Mouse (Mus musculus): ENCODE measurements around the gene Bmp8b. TPM values are rescaled to one million over a fixed set of nuclear protein-coding genes. Genes with fewer than 3 reads are reported as not detected.

Gene Bmp8b
- 0.15 and 0.40 TPM in 2 replicates for polyA plus RNA-seq (2012; rRNA removed)

DNA sequence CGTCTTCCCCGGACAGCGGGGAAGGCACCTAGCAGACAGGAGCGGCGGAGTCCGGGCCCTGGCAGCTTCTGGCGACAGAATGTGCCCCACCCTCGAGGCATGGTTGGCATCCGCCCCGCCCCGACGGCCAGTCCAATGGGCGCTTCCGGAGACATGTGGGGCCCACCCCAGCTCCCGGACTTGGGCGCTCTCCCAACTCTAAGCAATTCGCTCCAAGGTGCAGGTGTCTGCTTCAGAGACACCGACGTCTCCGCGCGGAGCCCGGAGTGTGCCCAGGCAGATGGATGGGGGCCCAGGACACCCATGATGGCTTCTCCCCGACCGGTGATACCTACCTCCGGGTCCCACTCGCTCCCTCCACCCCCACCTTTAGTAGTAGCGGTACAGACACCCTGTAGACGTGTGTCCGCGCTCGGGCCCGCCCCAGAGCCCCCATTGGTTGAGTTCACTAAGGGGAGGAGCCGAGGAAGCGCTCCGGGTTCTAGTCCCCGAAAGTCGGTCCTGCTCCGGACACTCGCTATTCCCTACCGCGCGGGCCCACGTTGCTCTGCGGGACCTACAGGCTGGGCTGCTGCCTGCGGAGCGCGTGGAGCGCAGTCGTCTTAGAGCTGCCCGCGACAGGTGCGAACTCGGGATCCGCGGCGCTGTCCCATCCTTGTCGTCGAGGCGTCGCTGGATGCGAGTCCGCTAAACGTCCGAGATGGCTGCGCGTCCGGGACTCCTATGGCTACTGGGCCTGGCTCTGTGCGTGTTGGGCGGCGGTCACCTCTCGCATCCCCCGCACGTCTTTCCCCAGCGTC is at the start of gene Bmp8b:
Bmp8b (plus strand) TSS at position 515 of the 800 bp plus-strand sequence.
- TF ChIP-seq POLR2A (IDR thresholded peaks at IDR 0.05; ENCODE audit: extremely low read depth, insufficient read depth, low read length) (no peak), CTCF (IDR thresholded peaks at IDR 0.05; ENCODE audit: extremely low read depth, insufficient read depth, low read length) (no peak)
- Histone ChIP-seq H3K4me1 (ENCODE audit: control insufficient read depth, insufficient read depth, low read length) (no peaks in the 10 kb centered on the region), H3K27ac (ENCODE audit: insufficient read depth, low read length) (no peak within 1 kb of the TSS), H3K4me3 (ENCODE audit: insufficient read depth, low read length) (no peak within 1 kb of the TSS)

DNA sequence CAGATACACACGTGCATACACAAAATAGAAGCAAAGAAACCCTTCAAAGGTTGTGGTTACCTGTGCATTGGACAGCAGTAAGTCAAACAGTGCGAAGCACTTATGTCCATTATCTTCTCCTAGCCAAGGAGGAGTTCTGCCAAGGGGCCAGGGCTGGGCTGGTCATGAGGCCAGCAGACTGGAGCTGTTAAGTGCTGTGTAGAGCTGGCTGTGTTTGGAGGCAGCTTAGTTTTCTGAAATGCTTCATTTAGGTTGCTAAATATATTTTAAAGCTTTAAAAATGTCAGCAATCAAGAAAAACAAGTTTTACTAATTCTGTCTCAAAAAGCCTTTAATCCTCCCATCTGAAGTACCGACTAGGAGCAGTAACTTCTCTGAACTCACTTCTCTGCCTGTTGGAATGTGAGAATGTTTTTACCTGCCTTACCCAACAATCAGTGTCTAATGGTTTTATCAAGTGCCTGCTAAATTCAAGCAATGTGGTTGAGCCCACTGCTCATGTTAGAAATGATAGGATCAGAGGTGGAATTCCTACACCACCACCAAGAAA is 48.3 kb upstream of the Bmp8b start:
- no peak overlapping the region for H3K4me3 ChIP-seq (ENCODE audit: insufficient read depth, low read length)
- no peak overlapping the region for H3K27ac ChIP-seq (ENCODE audit: insufficient read depth, low read length)
- no peak for TF ChIP-seq POLR2A (IDR thresholded peaks at IDR 0.05; ENCODE audit: extremely low read depth, insufficient read depth, low read length)
- no peak for TF ChIP-seq CTCF (IDR thresholded peaks at IDR 0.05; ENCODE audit: extremely low read depth, insufficient read depth, low read length)
- H3K4me1 ChIP-seq (ENCODE audit: control insufficient read depth, insufficient read depth, low read length) = peaks cover 8% of the 10 kb centered on the region

DNA sequence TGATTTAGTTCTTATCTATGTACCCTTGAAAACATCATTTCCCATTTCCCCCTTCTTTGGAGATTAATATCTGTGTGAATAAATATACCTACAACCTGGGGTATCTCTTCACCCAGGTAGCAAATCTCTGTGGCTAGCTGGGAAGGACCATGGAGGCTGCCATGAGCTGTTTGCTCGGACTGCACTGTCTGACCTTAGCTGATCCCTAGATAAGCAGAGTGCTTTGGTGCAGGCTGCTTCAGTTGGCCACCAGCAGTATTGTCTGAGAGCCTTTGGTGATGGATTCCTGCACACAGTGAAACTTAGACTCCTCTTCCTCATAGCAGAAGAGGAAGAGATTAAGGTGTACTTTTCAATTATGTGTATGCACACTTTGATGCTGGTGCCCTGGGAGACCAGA is 47.0 kb upstream of the Bmp8b start:
- Histone ChIP-seq H3K27ac (ENCODE audit: insufficient read depth, low read length) (no peak overlapping the region), H3K4me1 (ENCODE audit: control insufficient read depth, insufficient read depth, low read length) (peaks cover 8% of the 10 kb centered on the region), H3K4me3 (ENCODE audit: insufficient read depth, low read length) (no peak overlapping the region)
- no peak for TF ChIP-seq POLR2A (IDR thresholded peaks at IDR 0.05; ENCODE audit: extremely low read depth, insufficient read depth, low read length)
- TF ChIP-seq CTCF (IDR thresholded peaks at IDR 0.05; ENCODE audit: extremely low read depth, insufficient read depth, low read length) = no peak

DNA sequence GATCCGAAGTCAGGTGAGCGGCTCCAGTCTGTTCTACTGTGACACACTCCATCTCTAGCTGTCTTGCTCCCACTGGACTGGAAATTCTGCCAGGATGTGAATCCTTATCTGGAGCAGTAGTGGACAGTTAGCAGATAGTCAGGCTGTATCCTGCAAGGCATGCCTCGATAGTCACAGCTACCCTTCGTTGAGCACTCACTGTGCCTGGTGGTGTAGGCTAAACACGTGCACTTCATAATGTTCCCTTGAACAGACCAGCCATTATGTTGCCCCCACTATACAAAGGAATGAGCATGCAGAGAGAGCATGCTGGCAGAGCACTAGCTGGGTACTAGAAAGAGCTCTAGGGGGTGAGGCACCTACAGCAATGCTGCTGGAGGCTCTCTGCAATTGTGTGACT is 43.2 kb upstream of the Bmp8b start:
- Histone ChIP-seq H3K27ac (ENCODE audit: insufficient read depth, low read length) (no peak overlapping the region), H3K4me3 (ENCODE audit: insufficient read depth, low read length) (no peak overlapping the region), H3K4me1 (ENCODE audit: control insufficient read depth, insufficient read depth, low read length) (peaks cover 2% of the 10 kb centered on the region; the same call in 1 of the 2 replicates)
- TF ChIP-seq POLR2A (IDR thresholded peaks at IDR 0.05; ENCODE audit: extremely low read depth, insufficient read depth, low read length) = no peak
- no peak for TF ChIP-seq CTCF (IDR thresholded peaks at IDR 0.05; ENCODE audit: extremely low read depth, insufficient read depth, low read length)

DNA sequence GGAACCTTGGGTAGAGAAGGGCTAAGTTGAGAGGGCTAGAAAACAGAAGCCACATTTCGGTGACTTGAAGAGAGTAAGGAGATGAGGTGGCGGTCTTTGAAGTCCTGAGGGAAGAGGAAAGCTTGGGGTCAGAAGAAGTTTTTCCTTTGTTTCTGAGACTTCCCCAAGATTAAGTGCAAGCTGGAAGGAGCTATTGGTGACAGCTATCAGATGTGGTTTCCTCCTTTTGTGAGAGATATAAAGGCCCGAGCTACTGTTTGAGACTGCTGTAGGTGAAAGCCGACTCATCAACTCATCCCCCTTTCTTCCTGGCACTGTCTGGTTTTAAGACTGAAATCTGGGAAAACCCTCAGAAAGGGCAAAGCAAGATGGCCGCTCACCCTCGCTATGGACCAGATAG is 36.3 kb upstream of the Bmp8b start:
- no peak overlapping the region for H3K4me3 ChIP-seq (ENCODE audit: insufficient read depth, low read length)
- no peaks in the 10 kb centered on the region for H3K4me1 ChIP-seq (ENCODE audit: control insufficient read depth, insufficient read depth, low read length)

DNA sequence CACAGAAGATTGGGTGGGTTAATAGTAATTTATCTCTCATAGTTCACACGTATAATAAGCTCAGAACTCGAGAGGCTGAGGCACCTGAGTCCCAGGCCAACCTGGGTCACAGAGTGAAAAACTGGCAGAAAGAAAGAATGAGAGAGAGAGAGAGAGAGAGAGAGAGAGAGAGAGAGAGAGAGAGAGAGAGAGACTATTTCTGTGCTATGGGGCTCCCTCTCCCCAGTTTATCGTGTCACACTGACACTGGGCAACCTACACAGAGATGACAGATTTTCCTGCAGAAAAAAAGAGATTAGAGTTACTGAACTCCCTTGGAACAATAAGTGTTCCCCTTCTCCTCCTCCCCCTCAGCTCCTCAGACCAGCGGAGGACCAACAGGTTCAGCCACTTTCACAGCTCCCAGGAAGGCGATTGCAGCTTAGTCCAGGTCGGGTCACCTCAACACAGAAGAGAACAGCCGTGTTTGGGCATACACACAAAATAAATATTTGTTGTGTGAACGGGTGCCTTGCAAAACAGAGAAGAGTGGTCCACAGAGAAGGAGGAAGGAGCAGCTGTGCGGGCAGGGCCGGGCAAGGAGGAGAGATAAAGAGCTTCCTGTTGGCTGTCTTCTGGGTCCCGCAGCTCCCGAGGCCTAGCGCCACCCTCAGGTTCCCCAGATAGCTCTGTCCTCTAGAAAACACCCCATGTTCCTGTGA is 33.5 kb upstream of the Bmp8b start:
- TF ChIP-seq CTCF (IDR thresholded peaks at IDR 0.05; ENCODE audit: extremely low read depth, insufficient read depth, low read length) (peak; percentile 9; the same call in 1 of the 2 replicates), POLR2A (IDR thresholded peaks at IDR 0.05; ENCODE audit: extremely low read depth, insufficient read depth, low read length) (no peak)
- Histone ChIP-seq H3K27ac (ENCODE audit: insufficient read depth, low read length) (no peak overlapping the region), H3K4me1 (ENCODE audit: control insufficient read depth, insufficient read depth, low read length) (no peaks in the 10 kb centered on the region), H3K4me3 (ENCODE audit: insufficient read depth, low read length) (no peak overlapping the region)

More for the DNA sequence above, 36.3 kb upstream of the Bmp8b start:
- no peak for TF ChIP-seq POLR2A (IDR thresholded peaks at IDR 0.05; ENCODE audit: extremely low read depth, insufficient read depth, low read length)
- TF ChIP-seq CTCF (IDR thresholded peaks at IDR 0.05; ENCODE audit: extremely low read depth, insufficient read depth, low read length) = no peak
- no peak overlapping the region for H3K27ac ChIP-seq (ENCODE audit: insufficient read depth, low read length)

DNA sequence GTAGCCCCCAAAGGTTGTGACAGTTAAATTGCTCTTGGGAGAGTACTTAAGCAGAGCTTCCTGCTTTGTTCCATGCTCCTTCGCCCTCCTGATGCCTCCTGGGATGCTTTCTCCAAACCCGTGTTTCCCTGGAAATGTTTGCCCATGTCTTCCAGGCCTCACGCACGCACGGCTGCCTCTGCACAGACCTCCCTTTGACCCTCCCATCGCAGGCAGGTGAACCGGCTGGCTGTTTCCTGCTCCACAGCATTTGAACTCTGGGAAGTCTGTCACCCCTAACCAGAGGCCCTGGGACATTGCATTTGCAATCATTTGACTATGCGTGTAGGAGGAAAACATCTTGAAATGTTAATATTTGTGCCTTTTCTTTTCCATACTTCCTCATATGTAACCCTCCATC is 28.0 kb upstream of the Bmp8b start:
- Histone ChIP-seq H3K4me3 (ENCODE audit: insufficient read depth, low read length) (no peak overlapping the region), H3K27ac (ENCODE audit: insufficient read depth, low read length) (no peak overlapping the region), H3K4me1 (ENCODE audit: control insufficient read depth, insufficient read depth, low read length) (no peaks in the 10 kb centered on the region)
- TF ChIP-seq POLR2A (IDR thresholded peaks at IDR 0.05; ENCODE audit: extremely low read depth, insufficient read depth, low read length) (no peak), CTCF (IDR thresholded peaks at IDR 0.05; ENCODE audit: extremely low read depth, insufficient read depth, low read length) (no peak)

DNA sequence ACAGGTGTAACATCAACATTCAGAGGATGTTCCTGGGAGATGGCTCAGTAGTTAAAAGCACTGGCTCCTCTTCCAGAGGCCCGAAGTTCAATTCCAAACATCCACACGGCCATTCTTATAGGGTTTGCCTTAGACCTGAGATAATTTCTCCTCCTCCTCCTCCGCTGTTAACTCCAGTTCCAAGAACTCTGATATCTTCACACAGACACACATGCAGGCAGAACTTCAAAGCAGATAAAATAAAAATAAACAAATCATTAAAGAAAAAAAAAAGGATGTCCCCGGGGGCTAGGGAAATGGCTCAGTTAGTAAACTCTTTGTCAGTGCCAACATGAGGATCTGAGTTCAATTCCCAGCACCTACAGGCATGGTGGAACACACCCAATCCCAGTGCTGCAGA is 26.7 kb upstream of the Bmp8b start:
- no peak overlapping the region for H3K4me3 ChIP-seq (ENCODE audit: insufficient read depth, low read length)
- no peak overlapping the region for H3K27ac ChIP-seq (ENCODE audit: insufficient read depth, low read length)
- no peaks in the 10 kb centered on the region for H3K4me1 ChIP-seq (ENCODE audit: control insufficient read depth, insufficient read depth, low read length)
- TF ChIP-seq POLR2A (IDR thresholded peaks at IDR 0.05; ENCODE audit: extremely low read depth, insufficient read depth, low read length) = no peak
- no peak for TF ChIP-seq CTCF (IDR thresholded peaks at IDR 0.05; ENCODE audit: extremely low read depth, insufficient read depth, low read length)

DNA sequence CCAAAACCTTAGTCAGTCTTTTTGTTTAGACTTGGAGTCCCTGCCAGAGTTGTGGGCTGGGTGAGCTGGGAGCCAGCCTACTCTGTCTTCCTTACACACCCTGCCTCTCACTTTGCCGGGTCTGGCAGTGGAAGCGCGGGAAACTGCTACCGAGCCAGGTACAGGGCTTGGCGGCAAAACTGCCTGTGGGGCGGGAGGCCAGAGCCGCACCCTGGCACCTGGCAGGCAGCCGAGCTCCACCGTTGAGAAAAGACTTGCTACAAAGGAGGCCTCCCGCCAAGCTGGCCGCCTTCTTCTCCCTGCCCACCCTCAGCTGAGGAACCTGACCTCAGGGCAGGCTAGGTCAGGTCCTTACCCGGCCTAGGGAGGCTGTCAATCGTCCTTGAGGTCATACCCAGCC is 24.2 kb upstream of the Bmp8b start:
- Histone ChIP-seq H3K27ac (ENCODE audit: insufficient read depth, low read length) (no peak overlapping the region), H3K4me1 (ENCODE audit: control insufficient read depth, insufficient read depth, low read length) (no peaks in the 10 kb centered on the region), H3K4me3 (ENCODE audit: insufficient read depth, low read length) (no peak overlapping the region)
- no peak for TF ChIP-seq POLR2A (IDR thresholded peaks at IDR 0.05; ENCODE audit: extremely low read depth, insufficient read depth, low read length)
- no peak for TF ChIP-seq CTCF (IDR thresholded peaks at IDR 0.05; ENCODE audit: extremely low read depth, insufficient read depth, low read length)
